Mouse (Mus musculus) CH12.LX (cell line): ENCODE measurements around the gene Hsh2d. TPM values are rescaled to one million over a fixed set of nuclear protein-coding genes. Genes with fewer than 3 reads are reported as not detected.

ENCODE experiments used
- DNase-seq: peaks from one replicate; pipeline ENCODE4 v3.0.0-alpha.2; 2013; ENCODE audit errors: extremely low read depth
- H3K27ac ChIP-seq: 2 replicates; pipeline ENCODE4 v1.5.1; 2012; ENCODE audit warnings: low read depth, mild to moderate bottlenecking, control low read depth, moderate library complexity; ENCODE audit not compliant: insufficient read depth
- H3K27me3 ChIP-seq: replicated peaks from 2 replicates; pipeline ENCODE3; 2012; ENCODE audit warnings: inconsistent platforms
- H3K36me3 ChIP-seq, 2 experiments: replicated peaks in 1 of 2; 2 replicates each; pipeline versions ENCODE3 to v1.6.1; 2012; ENCODE audit warnings: inconsistent platforms in 1 of 2, low read length in 1 of 2, mild to moderate bottlenecking in 1 of 2, mixed read lengths in 1 of 2, moderate library complexity in 1 of 2; ENCODE audit not compliant: control insufficient read depth in 1 of 2, insufficient read depth in 1 of 2
- H3K4me1 ChIP-seq, 2 experiments: 2 replicates each; pipeline ENCODE4 v1.6.1; 2012; ENCODE audit warnings: inconsistent platforms in 1 of 2, moderate library complexity in 1 of 2; ENCODE audit not compliant: insufficient read depth in 2 of 2, control insufficient read depth in 1 of 2
- H3K4me2 ChIP-seq: 2 replicates; pipeline ENCODE4 v1.6.1; 2012; ENCODE audit warnings: low read depth, mild to moderate bottlenecking, control low read depth; ENCODE audit not compliant: poor library complexity, insufficient read depth, severe bottlenecking
- H3K4me3 ChIP-seq, 3 experiments: fragments of 150-350 bp in 1 of 3; sonication (generic) in 1 of 3; replicated peaks in 1 of 3; 2 replicates each; pipeline versions ENCODE3 to v1.5.1; 2011 to 2012; ENCODE audit warnings: low read depth in 2 of 3, low read length in 2 of 3, mild to moderate bottlenecking in 2 of 3, moderate library complexity in 2 of 3, control low read depth in 1 of 3, improper control_type of control experiment in 1 of 3, inconsistent platforms in 1 of 3, mixed read lengths in 1 of 3; ENCODE audit not compliant: poor library complexity in 1 of 3
- H3K79me2 ChIP-seq: replicated peaks from 2 replicates; pipeline ENCODE4 v1.6.1; 2012; ENCODE audit warnings: mild to moderate bottlenecking, moderate library complexity; ENCODE audit not compliant: control insufficient read depth, poor library complexity, insufficient read depth, severe bottlenecking; ENCODE audit errors: extremely low read depth
- H3K9ac ChIP-seq: 2 replicates; pipeline ENCODE4 v1.6.1; 2012; ENCODE audit warnings: low read depth, mild to moderate bottlenecking, control low read depth, moderate library complexity; ENCODE audit not compliant: insufficient read depth
- H3K9me3 ChIP-seq: replicated peaks from 2 replicates; pipeline ENCODE3; 2012; ENCODE audit warnings: low read length, inconsistent platforms, mixed read lengths
- BHLHE40 ChIP-seq: IDR thresholded peaks from 2 replicates; pipeline ENCODE4 v1.6.1; 2011; ENCODE audit warnings: mild to moderate bottlenecking, low read depth, low read length, improper control_type of control experiment
- CHD1 ChIP-seq: IDR thresholded peaks from 2 replicates; pipeline ENCODE4 v1.6.1; 2012; ENCODE audit warnings: low read depth, low read length, improper control_type of control experiment, inconsistent platforms
- CHD2 ChIP-seq: IDR thresholded peaks from 2 replicates; pipeline ENCODE4 v1.6.1; 2011; ENCODE audit warnings: low read length, improper control_type of control experiment
- CTCF ChIP-seq, 2 experiments: IDR thresholded peaks in 1 of 2; conservative IDR thresholded peaks in 1 of 2; 2 replicates each; pipeline ENCODE4 v1.5.1; 2011 to 2012; ENCODE audit warnings: low read depth in 2 of 2, low read length in 2 of 2, improper control_type of control experiment in 1 of 2, inconsistent platforms in 1 of 2, mild to moderate bottlenecking in 1 of 2, moderate library complexity in 1 of 2
- ELF1 ChIP-seq: IDR thresholded peaks from 2 replicates; pipeline ENCODE4 v1.6.1; 2014; ENCODE audit warnings: low read depth, mild to moderate bottlenecking, inconsistent platforms, low read length, improper control_type of control experiment
- EP300 ChIP-seq: IDR thresholded peaks from 2 replicates; pipeline ENCODE4 v1.6.1; 2011; ENCODE audit warnings: low read length, improper control_type of control experiment
- ETS1 ChIP-seq: conservative IDR thresholded peaks from 2 replicates; pipeline ENCODE4 v1.6.1; 2012; ENCODE audit warnings: low read depth, mild to moderate bottlenecking, inconsistent platforms, low read length, improper control_type of control experiment, moderate library complexity
- GABPA ChIP-seq: IDR thresholded peaks from 2 replicates; pipeline ENCODE4 v1.6.1; 2012; ENCODE audit warnings: low read depth, low read length, improper control_type of control experiment, inconsistent platforms; ENCODE audit not compliant: insufficient replicate concordance
- HCFC1 ChIP-seq: IDR thresholded peaks from 2 replicates; pipeline ENCODE4 v1.6.1; 2012; ENCODE audit warnings: low read depth, mild to moderate bottlenecking, inconsistent platforms, low read length, improper control_type of control experiment
- IRF4 ChIP-seq: IDR thresholded peaks from 2 replicates; pipeline ENCODE4 v1.6.1; 2014; ENCODE audit warnings: low read depth, mild to moderate bottlenecking, inconsistent platforms, low read length, improper control_type of control experiment
- JUN ChIP-seq: IDR thresholded peaks from 2 replicates; pipeline ENCODE4 v1.6.1; 2011; ENCODE audit warnings: low read depth, mild to moderate bottlenecking, low read length, improper control_type of control experiment, moderate library complexity; ENCODE audit not compliant: insufficient read depth
- JUND ChIP-seq: conservative IDR thresholded peaks from 2 replicates; pipeline ENCODE4 v1.6.1; 2011; ENCODE audit warnings: low read depth, low read length, improper control_type of control experiment
- MAFK ChIP-seq: IDR thresholded peaks from 2 replicates; pipeline ENCODE4 v1.6.1; 2011; ENCODE audit warnings: low read length, improper control_type of control experiment; ENCODE audit not compliant: insufficient replicate concordance
- MAX ChIP-seq: IDR thresholded peaks from 2 replicates; pipeline ENCODE4 v1.6.1; 2011; ENCODE audit warnings: low read length, improper control_type of control experiment
- MAZ ChIP-seq: IDR thresholded peaks from 2 replicates; pipeline ENCODE4 v1.6.1; 2012; ENCODE audit warnings: low read depth, mild to moderate bottlenecking, inconsistent platforms, low read length, improper control_type of control experiment, moderate library complexity
- MEF2A ChIP-seq: IDR thresholded peaks from 2 replicates; pipeline ENCODE4 v1.6.1; 2014; ENCODE audit warnings: low read depth, mild to moderate bottlenecking, inconsistent platforms, low read length, improper control_type of control experiment, borderline replicate concordance
- MXI1 ChIP-seq: IDR thresholded peaks from 2 replicates; pipeline ENCODE4 v1.6.1; 2011; ENCODE audit warnings: mild to moderate bottlenecking, low read depth, low read length, improper control_type of control experiment
- NRF1 ChIP-seq: IDR thresholded peaks from 2 replicates; pipeline ENCODE4 v1.6.1; 2014; ENCODE audit warnings: low read depth, mild to moderate bottlenecking, inconsistent platforms, low read length, improper control_type of control experiment, moderate library complexity
- PAX5 ChIP-seq: IDR thresholded peaks from 2 replicates; pipeline ENCODE4 v1.6.1; 2012; ENCODE audit warnings: low read length, inconsistent platforms, mixed read lengths
- POLR2A ChIP-seq: IDR thresholded peaks from 2 replicates; pipeline ENCODE4 v1.6.1; 2011; ENCODE audit warnings: low read depth, mild to moderate bottlenecking, improper control_type of control experiment, low read length
- POLR2AphosphoS2 ChIP-seq: IDR thresholded peaks from 2 replicates; pipeline ENCODE4 v1.6.1; 2011; ENCODE audit warnings: low read depth, low read length, improper control_type of control experiment
- RAD21 ChIP-seq: IDR thresholded peaks from 2 replicates; pipeline ENCODE4 v1.6.1; 2011; ENCODE audit warnings: low read depth, mild to moderate bottlenecking, low read length, improper control_type of control experiment, moderate library complexity
- RCOR1 ChIP-seq: conservative IDR thresholded peaks from 2 replicates; pipeline ENCODE4 v1.6.1; 2012; ENCODE audit warnings: low read depth, mild to moderate bottlenecking, inconsistent platforms, low read length, improper control_type of control experiment
- SIN3A ChIP-seq: IDR thresholded peaks from 2 replicates; pipeline ENCODE4 v1.6.1; 2012; ENCODE audit warnings: low read length, improper control_type of control experiment, inconsistent platforms
- SMC3 ChIP-seq: IDR thresholded peaks from 2 replicates; pipeline ENCODE4 v1.6.1; 2011; ENCODE audit warnings: low read depth, low read length, improper control_type of control experiment
- TBP ChIP-seq: conservative IDR thresholded peaks from 2 replicates; pipeline ENCODE4 v1.6.1; 2011; ENCODE audit warnings: low read depth, low read length, improper control_type of control experiment
- USF1 ChIP-seq: IDR thresholded peaks from 2 replicates; pipeline ENCODE4 v1.6.1; 2014; ENCODE audit warnings: low read depth, mild to moderate bottlenecking, inconsistent platforms, low read length, improper control_type of control experiment
- USF2 ChIP-seq: conservative IDR thresholded peaks from 2 replicates; pipeline ENCODE4 v1.6.1; 2011; ENCODE audit warnings: low read depth, low read length, improper control_type of control experiment
- ZC3H11A ChIP-seq: IDR thresholded peaks from 2 replicates; pipeline ENCODE4 v1.6.1; 2012; ENCODE audit warnings: low read depth, mild to moderate bottlenecking, inconsistent platforms, low read length, improper control_type of control experiment
- ZKSCAN1 ChIP-seq: IDR thresholded peaks from 2 replicates; pipeline ENCODE4 v1.6.1; 2012; ENCODE audit warnings: low read depth, inconsistent platforms, low read length, improper control_type of control experiment, borderline replicate concordance
- ZMIZ1 ChIP-seq: IDR thresholded peaks from 2 replicates; pipeline ENCODE4 v1.6.1; 2012; ENCODE audit warnings: low read depth, mild to moderate bottlenecking, inconsistent platforms, low read length, improper control_type of control experiment
- ZNF384 ChIP-seq: IDR thresholded peaks from 2 replicates; pipeline ENCODE4 v1.6.1; 2012; ENCODE audit warnings: low read depth, low read length, improper control_type of control experiment, inconsistent platforms
- dilution Hi-C: fragments of 300-500 bp; cut with MboI; formaldehyde crosslinking; loops from 2 replicates; pipeline ENCODE4 v1.14.3; 2020; ENCODE audit warnings: low sequenced_read_pairs; ENCODE audit not compliant: extremely low pct_unique_long_range_greater_than_20kb, extremely low pct_ligation_motif_present
- in situ Hi-C: fragments of 300-500 bp; cut with MboI; formaldehyde crosslinking; loops from 3 replicates; pipeline ENCODE4 v1.14.3; 2019; ENCODE audit warnings: low sequenced_read_pairs, low pct_ligation_motif_present, low pct_unique_long_range_greater_than_20kb, mixed read lengths
- polyA plus RNA-seq: library from polyadenylated mRNA; unstranded; fragments of >175 nt; gene quantifications from 2 replicates; pipeline ENCODE4 v1.2.1, GENCODE M21; 2012; ENCODE audit warnings: low read depth; ENCODE audit not compliant: insufficient read length
- total RNA-seq, 2 experiments: library from RNA; depleted of rRNA; stranded (reverse); fragments of 300-350 nt in 1 of 2; fragments of >200 nt in 1 of 2; gene quantifications; 2 replicates each; pipeline ENCODE4 v1.2.3; 2012 to 2014

Hsh2d gene
- total and polyA plus RNA-seq, 3 experiments: 17.9 to 25.1 (median 24.1) TPM

- TF ChIP-seq ZNF384: no peak
- TF ChIP-seq JUND: no peak
- no peak for TF ChIP-seq IRF4
- TF ChIP-seq MEF2A: no peak
- no peak for TF ChIP-seq USF2
- TF ChIP-seq JUN: no peak
- no peak for TF ChIP-seq CHD1
- no peak for TF ChIP-seq MAX
- peak; percentile 85 to 89 for TF ChIP-seq CTCF (conservative IDR thresholded peaks at IDR 0.05 in 1 of 2, IDR thresholded peaks at IDR 0.05 in 1 of 2; ENCODE audit: low read depth in 2 of 2, low read length in 2 of 2)
- TF ChIP-seq CHD2: no peak
- TF ChIP-seq POLR2AphosphoS2: no peak
- TF ChIP-seq PAX5: no peak
- TF ChIP-seq MAZ: no peak
- TF ChIP-seq MAFK: no peak
- TF ChIP-seq POLR2A: no peak
- no peak for TF ChIP-seq USF1
Observed at GRCm38 (mm10) chr8:72215060-72215459, 25.6 kb downstream of the Hsh2d start (continued).

GRCm38 (mm10) chr8:72215871-72216270 is 26.4 kb downstream of the Hsh2d start:
- no peak overlapping the region for H3K4me2 ChIP-seq
- H3K9ac ChIP-seq: no peak overlapping the region
- dilution Hi-C loops (no loop called here), in situ Hi-C loops (loop anchor here (5.0 kb wide), 1 partner anchor 39 kb away; no protein-coding TSS in a partner anchor)
- H3K9me3 ChIP-seq: no peaks in the 10 kb centered on the region
- H3K79me2 ChIP-seq: peaks cover 13% of the 10 kb centered on the region
- H3K27ac ChIP-seq: no peak overlapping the region
- peak; percentile 56; the same call in 1 of the 2 replicates for TF ChIP-seq ELF1
- TF ChIP-seq BHLHE40: no peak; the same call in 1 of the 2 replicates
- peak; percentile 85 for TF ChIP-seq EP300
- no peak for TF ChIP-seq CHD2
- TF ChIP-seq MAX: no peak
- TF ChIP-seq POLR2A: no peak
- no peak for TF ChIP-seq PAX5
- TF ChIP-seq NRF1: 0 out of 2 replicates have a peak, but pooled peaks have one; percentile 17
- no peak for TF ChIP-seq JUN
- no peak for TF ChIP-seq HCFC1
- TF ChIP-seq SMC3: no peak
- TF ChIP-seq USF1: no peak
- TF ChIP-seq ZMIZ1: no peak
- no peak for TF ChIP-seq MXI1
- no peak for TF ChIP-seq RCOR1
- no peak for TF ChIP-seq TBP
- no peak for TF ChIP-seq MAFK
- no peak for TF ChIP-seq MAZ
- TF ChIP-seq RAD21: no peak
- 0 out of 2 replicates have a peak, but pooled peaks have one; percentile 35 for TF ChIP-seq MEF2A
- 0 out of 2 replicates have a peak, but pooled peaks have one; percentile 38 for TF ChIP-seq SIN3A
- TF ChIP-seq ZC3H11A: no peak
- TF ChIP-seq GABPA: no peak
- TF ChIP-seq ETS1: peak; percentile 59
- TF ChIP-seq IRF4: peak; percentile 73
- no peak for TF ChIP-seq POLR2AphosphoS2
- TF ChIP-seq ZKSCAN1: no peak
- peaks cover 0 to under 1% of the 10 kb centered on the region in 2 experiments for H3K36me3 ChIP-seq
- H3K4me1 ChIP-seq: peaks cover 3 to 34% of the 10 kb centered on the region in 2 experiments; a peak in 3 of 4 replicates
- no peak overlapping the region for H3K4me3 ChIP-seq
- peak; percentile 69 for DNase-seq
- no peaks in the 10 kb centered on the region for H3K27me3 ChIP-seq
